Mouse (Mus musculus) heart, embryonic 16.5 days (tissue): ENCODE measurements around the gene Cdh11. TPM values are rescaled to one million over a fixed set of nuclear protein-coding genes. Genes with fewer than 3 reads are reported as not detected.

Experiments used
- ATAC-seq: fragments of 200-750 bp; cut with Nextera tagmentation; replicated peaks from 2 replicates; pipeline ENCODE4 v1.8.0; 2017; ENCODE audit warnings: moderate number of reproducible peaks; ENCODE audit not compliant: insufficient read depth, low FRiP score; ENCODE audit errors: extremely low read depth
- H3K27ac ChIP-seq: fragments of 300-500 bp; sonication (generic); 2 replicates; pipeline ENCODE4 v1.5.1; 2014; ENCODE audit warnings: mild to moderate bottlenecking, low read length, control low read depth, moderate library complexity
- H3K27me3 ChIP-seq: fragments of 300-500 bp; sonication (generic); 2 replicates; pipeline ENCODE4 v1.6.1; 2014; ENCODE audit warnings: low read length, mixed read lengths; ENCODE audit not compliant: control insufficient read depth, insufficient read depth
- H3K36me3 ChIP-seq: fragments of 300-500 bp; sonication (generic); 2 replicates; pipeline ENCODE4 v1.6.1; 2014; ENCODE audit not compliant: control insufficient read depth, insufficient read depth
- H3K4me1 ChIP-seq: fragments of 300-500 bp; sonication (generic); 2 replicates; pipeline ENCODE4 v1.6.1; 2014; ENCODE audit warnings: low read length, mixed read lengths; ENCODE audit not compliant: control insufficient read depth, insufficient read depth
- H3K4me2 ChIP-seq: fragments of 300-500 bp; sonication (generic); 2 replicates; pipeline ENCODE4 v1.6.1; 2014; ENCODE audit warnings: low read depth, mild to moderate bottlenecking, control low read depth, low read length
- H3K4me3 ChIP-seq: fragments of 300-500 bp; sonication (generic); 2 replicates; pipeline ENCODE4 v1.5.1; 2014; ENCODE audit warnings: mild to moderate bottlenecking, control low read depth, low read length
- H3K9ac ChIP-seq: fragments of 300-500 bp; sonication (generic); 2 replicates; pipeline ENCODE4 v1.6.1; 2014; ENCODE audit warnings: low read length, control low read depth
- H3K9me3 ChIP-seq: fragments of 300-500 bp; sonication (generic); replicated peaks from 2 replicates; pipeline ENCODE4 v1.6.1; 2016; ENCODE audit warnings: low read length; ENCODE audit not compliant: control insufficient read depth
- WGBS: fragments of 180-500 bp; shearing (Covaris S2); extraction: QIAGEN DNeasy Blood & Tissue Kit; methylation state at CpG from one replicate; pipeline ENCODE4 v1.1.7; 2014; 5-methylcytosine and 5-hydroxymethylcytosine counted together
- polyA plus RNA-seq: library from polyadenylated mRNA; unstranded; fragments of >200 nt; fragmentation: Nextera tagmentation; extraction: Ambion mirVana; gene quantifications from 2 replicates; pipeline ENCODE4 v1.2.1, GENCODE M21; 2015

Gene Cdh11
- polyA plus RNA-seq, 1 experiment from 2014 or later, result 44.2 TPM

- under 1% methylated on average over 12 of the region's 12 CpGs for WGBS
- no peak for ATAC-seq
- peaks cover 29% of the 10 kb centered on the region for H3K27me3 ChIP-seq
- H3K4me2 ChIP-seq, result peak overlapping the region; percentile 64
- no peaks in the 10 kb centered on the region for H3K9me3 ChIP-seq
- no peaks in the 10 kb centered on the region for H3K36me3 ChIP-seq
- peak overlapping the region; percentile 48 for H3K4me3 ChIP-seq
- peaks cover 7% of the 10 kb centered on the region for H3K4me1 ChIP-seq
- H3K9ac ChIP-seq, result peak overlapping the region; percentile 44
- no peak overlapping the region for H3K27ac ChIP-seq
Observed at GRCm38 (mm10) chr8:102780899-102781298, 4.5 kb downstream of the Cdh11 start.

GRCm38 (mm10) chr8:102774594-102774993, 10.8 kb downstream of the Cdh11 start:
- H3K4me3 ChIP-seq, result no peak overlapping the region
- no peaks in the 10 kb centered on the region for H3K36me3 ChIP-seq
- no peaks in the 10 kb centered on the region for H3K4me1 ChIP-seq
- H3K27ac ChIP-seq, result no peak overlapping the region
- no peaks in the 10 kb centered on the region for H3K9me3 ChIP-seq
- WGBS, result 76% methylated on average over 1 of the region's 1 CpGs
- no peaks in the 10 kb centered on the region for H3K27me3 ChIP-seq
- H3K4me2 ChIP-seq, result no peak overlapping the region
- ATAC-seq, result no peak
- no peak overlapping the region for H3K9ac ChIP-seq

GRCm38 (mm10) chr8:102771456-102771855, 14.0 kb downstream of the Cdh11 start:
- no peak overlapping the region for H3K9ac ChIP-seq
- no peak overlapping the region for H3K27ac ChIP-seq
- no peak overlapping the region for H3K4me3 ChIP-seq
- no peaks in the 10 kb centered on the region for H3K27me3 ChIP-seq
- WGBS, result 78% methylated on average over 2 of the region's 2 CpGs
- no peaks in the 10 kb centered on the region for H3K9me3 ChIP-seq
- ATAC-seq, result no peak
- no peak overlapping the region for H3K4me2 ChIP-seq
- no peaks in the 10 kb centered on the region for H3K36me3 ChIP-seq
- no peaks in the 10 kb centered on the region for H3K4me1 ChIP-seq

- H3K4me1 ChIP-seq, result no peaks in the 10 kb centered on the region
- WGBS, result 86% methylated on average over 5 of the region's 5 CpGs
- no peaks in the 10 kb centered on the region for H3K9me3 ChIP-seq
- H3K4me3 ChIP-seq, result no peak overlapping the region
- H3K9ac ChIP-seq, result no peak overlapping the region
- no peak for ATAC-seq
- H3K4me2 ChIP-seq, result no peak overlapping the region
- H3K27ac ChIP-seq, result no peak overlapping the region
- H3K36me3 ChIP-seq, result peaks cover 2% of the 10 kb centered on the region; the same call in 1 of the 2 replicates
- H3K27me3 ChIP-seq, result no peaks in the 10 kb centered on the region
Observed at GRCm38 (mm10) chr8:102753839-102754238, 31.6 kb downstream of the Cdh11 start.

GRCm38 (mm10) chr8:102742940-102743339, 42.5 kb downstream of the Cdh11 start:
- Histone ChIP-seq H3K27ac (no peak overlapping the region), H3K36me3 (no peaks in the 10 kb centered on the region), H3K4me2 (no peak overlapping the region), H3K9ac (no peak overlapping the region), H3K4me1 (peaks cover 11% of the 10 kb centered on the region), H3K27me3 (no peaks in the 10 kb centered on the region), H3K4me3 (no peak overlapping the region), H3K9me3 (no peaks in the 10 kb centered on the region)
- no peak for ATAC-seq
- 62% methylated on average over 3 of the region's 3 CpGs for WGBS

- Histone ChIP-seq H3K27ac (no peak overlapping the region), H3K27me3 (no peaks in the 10 kb centered on the region), H3K36me3 (no peaks in the 10 kb centered on the region), H3K9me3 (no peaks in the 10 kb centered on the region), H3K9ac (no peak overlapping the region), H3K4me2 (no peak overlapping the region), H3K4me3 (no peak overlapping the region), H3K4me1 (peaks cover 13% of the 10 kb centered on the region)
- ATAC-seq, result no peak
- 87% methylated on average over 5 of the region's 5 CpGs for WGBS
Observed at GRCm38 (mm10) chr8:102742008-102742591, 43.3 kb downstream of the Cdh11 start.

GRCm38 (mm10) chr8:102740963-102741362, 44.5 kb downstream of the Cdh11 start:
- Histone ChIP-seq H3K36me3 (no peaks in the 10 kb centered on the region), H3K4me3 (no peak overlapping the region), H3K9ac (no peak overlapping the region), H3K4me2 (no peak overlapping the region), H3K27me3 (no peaks in the 10 kb centered on the region), H3K27ac (no peak overlapping the region), H3K4me1 (peaks cover 13% of the 10 kb centered on the region), H3K9me3 (no peaks in the 10 kb centered on the region)
- 68% methylated on average over 4 of the region's 4 CpGs for WGBS
- no peak for ATAC-seq

- H3K4me2 ChIP-seq, result no peak overlapping the region
- H3K9ac ChIP-seq, result no peak overlapping the region
- no peak for ATAC-seq
- H3K27ac ChIP-seq, result no peak overlapping the region
- H3K4me1 ChIP-seq, result peaks cover 13% of the 10 kb centered on the region
- no peaks in the 10 kb centered on the region for H3K9me3 ChIP-seq
- no peak overlapping the region for H3K4me3 ChIP-seq
- WGBS, result 72% methylated on average over 7 of the region's 7 CpGs
- no peaks in the 10 kb centered on the region for H3K36me3 ChIP-seq
- no peaks in the 10 kb centered on the region for H3K27me3 ChIP-seq
Observed at GRCm38 (mm10) chr8:102738961-102739487, 46.4 kb downstream of the Cdh11 start.

- H3K4me2 ChIP-seq, result no peak overlapping the region
- H3K4me1 ChIP-seq, result peaks cover 13% of the 10 kb centered on the region
- WGBS, result 79% methylated on average over 7 of the region's 7 CpGs
- H3K27me3 ChIP-seq, result no peaks in the 10 kb centered on the region
- H3K9ac ChIP-seq, result no peak overlapping the region
- H3K9me3 ChIP-seq, result no peaks in the 10 kb centered on the region
- ATAC-seq, result no peak
- no peaks in the 10 kb centered on the region for H3K36me3 ChIP-seq
- H3K27ac ChIP-seq, result no peak overlapping the region
- no peak overlapping the region for H3K4me3 ChIP-seq
Observed at GRCm38 (mm10) chr8:102738395-102738794, 47.0 kb downstream of the Cdh11 start.
